Mouse (Mus musculus): Measurements from ENCODE around the gene Psmd5. TPM values are rescaled to one million over a fixed set of nuclear protein-coding genes. Genes with fewer than 3 reads are reported as not detected.

The Psmd5 gene
- 10 to 100 TPM; 31.9 to 35.7 TPM for total RNA-seq (2021)
- long read RNA-seq, experiment 1, full-length matches to known transcripts, result 53 of 71 reads
- long read RNA-seq, experiment 1, partial matches to known transcripts, result 1 of 71 reads
- long read RNA-seq, experiment 1, other reads (novel, unspliced or antisense), result 17 of 71 reads
- long read RNA-seq, experiment 2, full-length matches to known transcripts, result 39 of 52 reads
- long read RNA-seq, experiment 2, partial matches to known transcripts, result 1 of 52 reads
- long read RNA-seq, experiment 2, other reads (novel, unspliced or antisense), result 12 of 52 reads

- intact Hi-C loops (cut with DNase I), result no loop called here
- DNase-seq (ENCODE audit: extremely low spot score in 1 of 2, low spot score in 2 of 2), result no peak
- no peak within 1 kb of the TSS for H3K4me3 ChIP-seq
- H3K27ac ChIP-seq, result no peak within 1 kb of the TSS
- no peak for TF ChIP-seq CTCF (IDR thresholded peaks at IDR 0.05)
These were observed at the start of gene Psmd5 for GRCm38 (mm10) chr2:34874816-34875345. Gene Psmd5 (minus strand): TSS chr2:34874968.

- TF ChIP-seq CTCF (IDR thresholded peaks at IDR 0.05), result no peak
- no peak for DNase-seq (ENCODE audit: extremely low spot score in 1 of 2, low spot score in 2 of 2)
- Histone ChIP-seq H3K4me3 (no peak overlapping the region), H3K27ac (no peak overlapping the region)
- intact Hi-C loops (cut with DNase I), result no loop called here
These were observed 48.0 kb upstream of the Psmd5 start for GRCm38 (mm10) chr2:34922729-34923128.

- Histone ChIP-seq H3K4me3 (no peak overlapping the region), H3K27ac (no peak overlapping the region)
- intact Hi-C loops (cut with DNase I), result no loop called here
- no peak for DNase-seq (ENCODE audit: extremely low spot score in 1 of 2, low spot score in 2 of 2)
- no peak for TF ChIP-seq CTCF (IDR thresholded peaks at IDR 0.05)
These were observed 45.4 kb upstream of the Psmd5 start for GRCm38 (mm10) chr2:34920144-34920543.

GRCm38 (mm10) chr2:34915103-34915502 is 40.3 kb upstream of the Psmd5 start:
- intact Hi-C loops (cut with DNase I), result no loop called here
- no peak for TF ChIP-seq CTCF (IDR thresholded peaks at IDR 0.05)
- no peak for DNase-seq (ENCODE audit: extremely low spot score in 1 of 2, low spot score in 2 of 2)
- Histone ChIP-seq H3K4me3 (no peak overlapping the region), H3K27ac (no peak overlapping the region)

- TF ChIP-seq CTCF (IDR thresholded peaks at IDR 0.05), result no peak
- DNase-seq (ENCODE audit: extremely low spot score in 1 of 2, low spot score in 2 of 2), result no peak
- no peak overlapping the region for H3K4me3 ChIP-seq
- intact Hi-C loops (cut with DNase I), result no loop called here
- no peak overlapping the region for H3K27ac ChIP-seq
These were observed 40.0 kb upstream of the Psmd5 start for GRCm38 (mm10) chr2:34914823-34915082.

GRCm38 (mm10) chr2:34914069-34914822 is 39.5 kb upstream of the Psmd5 start:
- no peak overlapping the region for H3K27ac ChIP-seq
- no peak for TF ChIP-seq CTCF (IDR thresholded peaks at IDR 0.05)
- intact Hi-C loops (cut with DNase I), result no loop called here

DNA sequence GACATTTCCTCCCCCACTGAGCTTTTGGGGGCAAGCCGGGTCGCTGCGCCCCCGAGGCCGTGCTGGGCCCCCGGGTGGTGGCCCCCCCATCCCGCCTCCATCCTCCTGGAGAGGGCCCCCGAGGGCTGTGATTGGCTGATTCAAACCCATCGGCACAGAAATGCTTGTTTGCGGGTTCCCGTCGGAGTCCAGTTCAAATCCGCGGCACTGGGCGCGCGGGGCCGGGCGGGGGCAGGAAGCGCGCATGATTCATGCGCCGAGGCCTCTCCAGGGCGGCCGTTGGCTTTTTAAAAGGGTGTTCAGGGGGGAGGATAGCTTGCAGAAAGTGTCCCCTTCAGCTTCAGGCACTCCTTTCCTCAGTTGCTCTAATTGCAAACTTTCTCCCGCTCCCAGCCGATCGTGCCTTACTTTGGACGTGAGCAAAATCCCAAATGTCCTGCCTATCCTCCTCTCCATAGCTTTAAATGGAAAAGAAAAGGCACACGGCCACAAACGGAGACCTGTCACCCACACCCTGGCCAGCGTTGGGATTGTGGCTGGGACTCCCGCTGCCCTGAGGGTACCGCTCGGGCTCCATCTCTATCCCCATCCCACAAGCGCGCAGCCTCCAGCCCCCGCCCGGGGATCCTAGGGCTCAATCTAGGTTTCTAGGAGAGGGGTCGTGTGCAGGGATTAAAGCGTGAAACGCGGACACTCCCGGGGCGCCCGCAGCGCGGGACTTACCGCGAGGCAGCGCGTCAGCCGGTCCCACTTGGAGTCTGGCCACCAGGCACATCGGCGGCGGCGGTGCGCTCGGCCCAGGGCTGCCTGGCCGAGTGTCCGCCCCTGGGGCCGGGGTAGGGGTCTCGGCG is 38.7 kb upstream of the Psmd5 start, which contains the start of gene Phf19:
Gene Phf19, minus strand, starts transcription at position 809 of the 851 bp plus-strand sequence.
- intact Hi-C loops (cut with DNase I), result no loop called here
- H3K4me3 ChIP-seq, result peak within 1 kb of the TSS; percentile 51
- no peak; the same call in 1 of the 2 replicates for TF ChIP-seq CTCF (IDR thresholded peaks at IDR 0.05)
- DNase-seq (ENCODE audit: extremely low spot score in 1 of 2, low spot score in 2 of 2), result peak in 1 of 2 experiments; percentile 19
- no peak within 1 kb of the TSS for H3K27ac ChIP-seq

More at GRCm38 (mm10) chr2:34914069-34914822, 39.5 kb upstream of the Psmd5 start:
- peak; percentile 33 to 47 for DNase-seq (ENCODE audit: extremely low spot score in 1 of 2, low spot score in 2 of 2)
- H3K4me3 ChIP-seq, result peak overlapping the region; percentile 51

GRCm38 (mm10) chr2:34912613-34913012 is 37.8 kb upstream of the Psmd5 start:
- Histone ChIP-seq H3K27ac (no peak overlapping the region), H3K4me3 (no peak overlapping the region)
- TF ChIP-seq CTCF (IDR thresholded peaks at IDR 0.05), result no peak
- DNase-seq (ENCODE audit: extremely low spot score in 1 of 2, low spot score in 2 of 2), result no peak
- intact Hi-C loops (cut with DNase I), result no loop called here

DNA sequence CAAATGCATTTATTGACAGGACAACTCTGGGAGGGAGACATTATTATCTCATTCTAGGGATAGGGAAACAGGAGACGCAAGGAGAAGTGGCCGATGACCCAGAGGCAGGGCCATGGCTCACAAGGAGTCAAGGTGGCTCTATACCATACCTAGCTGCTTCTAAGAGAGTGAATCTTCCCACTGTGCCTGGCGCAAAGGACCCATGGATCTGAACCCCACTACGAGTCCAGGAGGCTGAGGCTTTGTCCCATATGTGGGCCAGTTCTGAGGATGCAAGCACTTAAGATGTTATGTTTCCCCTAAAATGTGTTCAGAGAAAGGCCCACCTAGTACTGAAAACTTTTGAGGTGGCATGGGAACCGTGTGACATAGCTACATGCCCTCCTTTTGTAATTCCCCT is 37.1 kb upstream of the Psmd5 start:
- Histone ChIP-seq H3K27ac (no peak overlapping the region), H3K4me3 (no peak overlapping the region)
- TF ChIP-seq CTCF (IDR thresholded peaks at IDR 0.05), result no peak
- intact Hi-C loops (cut with DNase I), result no loop called here
- DNase-seq (ENCODE audit: extremely low spot score in 1 of 2, low spot score in 2 of 2), result no peak

DNA sequence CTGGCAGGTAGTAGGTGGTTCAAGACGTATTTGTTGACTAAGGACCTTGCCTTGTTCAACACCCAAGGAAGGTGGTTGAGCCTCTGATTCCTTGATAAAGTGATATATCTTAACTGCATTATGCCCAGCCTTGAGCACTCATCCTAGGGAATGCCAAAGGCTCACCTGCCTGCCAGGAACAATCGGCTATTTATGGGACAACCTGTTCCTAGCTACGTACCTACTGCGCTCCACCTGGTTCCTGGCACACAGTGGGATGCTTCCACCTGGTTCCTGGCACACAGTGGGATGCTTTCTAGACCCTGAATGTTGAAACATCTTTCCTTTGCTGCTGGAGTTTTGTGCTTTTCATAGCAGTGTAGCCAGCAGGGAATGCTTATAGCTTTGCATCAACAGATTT is 35.0 kb upstream of the Psmd5 start:
- H3K4me3 ChIP-seq, result no peak overlapping the region
- no peak for DNase-seq (ENCODE audit: extremely low spot score in 1 of 2, low spot score in 2 of 2)
- no peak for TF ChIP-seq CTCF (IDR thresholded peaks at IDR 0.05)
- intact Hi-C loops (cut with DNase I), result no loop called here
- H3K27ac ChIP-seq, result no peak overlapping the region

DNA sequence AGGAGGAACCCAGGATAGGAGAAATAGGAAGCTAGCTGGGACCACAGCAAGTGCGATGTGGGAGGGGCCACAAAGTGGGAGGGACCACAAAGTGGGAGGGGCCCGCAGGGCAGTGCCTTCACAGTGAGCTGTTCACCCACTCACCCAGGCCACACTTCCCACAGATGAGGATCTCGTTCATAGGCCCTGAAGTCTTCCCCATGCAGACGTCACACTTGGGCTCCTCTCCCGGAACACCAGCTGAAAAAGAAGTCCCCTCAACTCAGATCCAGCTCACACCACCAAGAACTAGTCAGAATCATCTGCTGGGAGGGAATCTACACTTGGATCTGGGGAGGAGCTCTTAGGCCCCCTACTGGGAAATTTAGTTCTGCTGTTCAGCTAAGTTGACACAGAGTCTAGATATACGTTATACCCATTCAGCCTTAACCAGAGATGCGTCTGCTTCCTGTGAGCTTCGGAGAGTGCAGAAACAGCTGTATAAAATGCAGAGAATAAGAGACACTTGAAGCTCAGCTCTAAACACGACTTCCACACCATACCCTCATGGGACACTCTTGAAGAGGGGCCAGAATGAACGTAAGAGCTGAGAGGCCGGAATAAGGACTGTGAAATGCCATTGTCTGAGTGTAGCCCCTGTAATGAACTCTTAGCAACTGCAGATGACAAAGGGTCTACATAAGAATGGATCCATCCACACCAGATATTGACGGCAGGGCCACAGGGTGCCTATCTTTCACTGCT is 32.3 kb upstream of the Psmd5 start:
- H3K27ac ChIP-seq, result no peak overlapping the region
- intact Hi-C loops (cut with DNase I), result no loop called here
- DNase-seq (ENCODE audit: extremely low spot score in 1 of 2, low spot score in 2 of 2), result peak in 1 of 2 experiments; percentile 24
- peak; percentile 19 for TF ChIP-seq CTCF (IDR thresholded peaks at IDR 0.05)
- H3K4me3 ChIP-seq, result no peak overlapping the region

All from left cerebral cortex, adult 2 months (tissue).